22 mouse cellular contexts compared by ENCODE assay signal in genomic region chr17:79394799-79395198, GRCm38 (mm10). TPM values are rescaled to one million over a fixed set of nuclear protein-coding genes. Genes with fewer than 3 reads are reported as not detected.
A peak's percentile ranks its signal among the peaks of the same experiment; 100 is the strongest.
DNase-seq lines count a peak whose midpoint lies in the region; ATAC-seq lines count a peak whose summit lies in the region.
"Had no signal": no experiment of that assay in that cellular context is flagged by ENCODE, and none has a peak within 500 bp of the region (broad histone marks: within the 10 kb centered on the region; RNA-seq: fewer than 3 reads in every experiment).

No protein-coding gene starts in this region.

- H3K27me3 ChIP-seq in embryonic facial prominence, embryonic 11.5 days (ENCODE audit: control insufficient read depth, insufficient read depth, low read length): no peaks in the 10 kb centered on the region
- H3K27me3 ChIP-seq in embryonic facial prominence, embryonic 10.5 days (replicated peaks; ENCODE audit: low read depth, poor library complexity, severe bottlenecking): no peaks in the 10 kb centered on the region
- H3K27me3 ChIP-seq in lung, embryonic 15.5 days: no peaks in the 10 kb centered on the region
- H3K27me3 ChIP-seq in stomach, embryonic 14.5 days (ENCODE audit: control insufficient read depth, insufficient read depth, low read length): no peaks in the 10 kb centered on the region
- H3K27me3 ChIP-seq: heart, embryonic 15.5 days had no signal

- no peaks in the 10 kb centered on the region for H3K36me3 ChIP-seq in embryonic facial prominence, embryonic 11.5 days (replicated peaks; ENCODE audit: control insufficient read depth, insufficient read depth, low read depth, low read length)
- H3K36me3 ChIP-seq in embryonic facial prominence, embryonic 10.5 days (replicated peaks): no peaks in the 10 kb centered on the region
- no peaks in the 10 kb centered on the region for H3K36me3 ChIP-seq in lung, embryonic 15.5 days
- no peaks in the 10 kb centered on the region for H3K36me3 ChIP-seq in stomach, embryonic 14.5 days (ENCODE audit: control insufficient read depth, insufficient read depth, low read length)
- H3K36me3 ChIP-seq: G1E; heart, embryonic 15.5 days; hindbrain, embryonic 10.5 days had no signal

- no peak for ATAC-seq in embryonic facial prominence, embryonic 11.5 days (replicated peaks; ENCODE audit: insufficient number of reproducible peaks, low FRiP score, low TSS enrichment, low read depth)
- peak; percentile 82 for ATAC-seq in lung, embryonic 15.5 days (ENCODE audit: borderline replicate concordance, extremely low read depth, low FRiP score, low TSS enrichment)
- peak; percentile 58; the same call in 1 of the 2 replicates for ATAC-seq in stomach, embryonic 14.5 days (ENCODE audit: insufficient number of reproducible peaks, insufficient read depth, low FRiP score, low read depth)
- no peak for ATAC-seq in erythroblast, adult 5-6 weeks (replicated peaks; ENCODE audit: low FRiP score, poor library complexity, severe bottlenecking)
- ATAC-seq: CD4-positive, CD25-positive, alpha-beta regulatory T cell, adult 4 months; inflammation-experienced regulatory T-cells, adult 6 months; liver, postnatal 0 days had no signal

- H3K27ac ChIP-seq in embryonic facial prominence, embryonic 11.5 days (replicated peaks; ENCODE audit: low read depth, low read length): no peak overlapping the region
- H3K27ac ChIP-seq in embryonic facial prominence, embryonic 10.5 days (replicated peaks): no peak overlapping the region
- H3K27ac ChIP-seq in lung, embryonic 15.5 days: peak overlapping the region; percentile 54
- no peak overlapping the region; the same call in 1 of the 2 replicates for H3K27ac ChIP-seq in stomach, embryonic 14.5 days (ENCODE audit: low read length)
- H3K27ac ChIP-seq: heart, adult 2 months; heart, embryonic 15.5 days; hindbrain, embryonic 10.5 days had no signal

- H3K9ac ChIP-seq in embryonic facial prominence, embryonic 11.5 days (replicated peaks; ENCODE audit: low read length): no peak overlapping the region
- no peak overlapping the region for H3K9ac ChIP-seq in lung, embryonic 15.5 days
- H3K9ac ChIP-seq in stomach, embryonic 14.5 days (replicated peaks; ENCODE audit: low read depth, low read length): no peak overlapping the region
- H3K9ac ChIP-seq: heart, embryonic 15.5 days; liver, postnatal 0 days had no signal

- no peaks in the 10 kb centered on the region for H3K9me3 ChIP-seq in embryonic facial prominence, embryonic 11.5 days (replicated peaks; ENCODE audit: control insufficient read depth, low read length)
- H3K9me3 ChIP-seq in embryonic facial prominence, embryonic 10.5 days: no peaks in the 10 kb centered on the region
- no peaks in the 10 kb centered on the region for H3K9me3 ChIP-seq in lung, embryonic 15.5 days
- no peaks in the 10 kb centered on the region for H3K9me3 ChIP-seq in stomach, embryonic 14.5 days (ENCODE audit: control insufficient read depth, low read depth, low read length)
- H3K9me3 ChIP-seq: heart, embryonic 15.5 days; hindbrain, embryonic 10.5 days had no signal

- no peaks in the 10 kb centered on the region for H3K4me1 ChIP-seq in embryonic facial prominence, embryonic 11.5 days (ENCODE audit: control insufficient read depth, insufficient read depth, low read length)
- H3K4me1 ChIP-seq in embryonic facial prominence, embryonic 10.5 days: 0 out of 2 replicates have a peak, but pooled peaks cover 4% of the 10 kb centered on the region
- peaks cover 15% of the 10 kb centered on the region for H3K4me1 ChIP-seq in lung, embryonic 15.5 days
- 0 out of 2 replicates have a peak, but pooled peaks cover 6% of the 10 kb centered on the region for H3K4me1 ChIP-seq in stomach, embryonic 14.5 days (ENCODE audit: control insufficient read depth, insufficient read depth, low read length)
- H3K4me1 ChIP-seq: heart, embryonic 15.5 days; hindbrain, embryonic 10.5 days had no signal

- no peak overlapping the region for H3K4me2 ChIP-seq in embryonic facial prominence, embryonic 11.5 days (ENCODE audit: low read depth, low read length)
- H3K4me2 ChIP-seq in lung, embryonic 15.5 days: no peak overlapping the region
- H3K4me2 ChIP-seq in stomach, embryonic 14.5 days (replicated peaks; ENCODE audit: low read depth, low read length): no peak overlapping the region
- H3K4me2 ChIP-seq: heart, embryonic 15.5 days had no signal

- no peak overlapping the region for H3K4me3 ChIP-seq in embryonic facial prominence, embryonic 11.5 days (ENCODE audit: low read depth, low read length)
- no peak overlapping the region for H3K4me3 ChIP-seq in embryonic facial prominence, embryonic 10.5 days
- no peak overlapping the region for H3K4me3 ChIP-seq in lung, embryonic 15.5 days
- H3K4me3 ChIP-seq in stomach, embryonic 14.5 days (ENCODE audit: low read depth, low read length): no peak overlapping the region
- H3K4me3 ChIP-seq: heart, adult 2 months; heart, embryonic 15.5 days; hindbrain, embryonic 10.5 days had no signal

- 80% methylated on average over 5 of the region's 5 CpGs for WGBS in embryonic facial prominence, embryonic 11.5 days
- 85% methylated on average over 5 of the region's 5 CpGs for WGBS in embryonic facial prominence, embryonic 10.5 days
- 48% methylated on average over 5 of the region's 5 CpGs for WGBS in lung, embryonic 15.5 days
- 59% methylated on average over 5 of the region's 5 CpGs for WGBS in stomach, embryonic 14.5 days

- DNase-seq in embryonic facial prominence, embryonic 11.5 days (ENCODE audit: low spot score): peak; percentile 17
- no peak for DNase-seq in embryonic facial prominence, embryonic 10.5 days (ENCODE audit: low spot score)
- DNase-seq in right cerebral cortex, postnatal 10 days (ENCODE audit: low spot score in 2 of 2): peak; percentile 26 to 35
- no peak for DNase-seq in right cerebral cortex, postnatal 14 days
- DNase-seq in right cerebral cortex, postnatal 25 days: no peak
- DNase-seq: adrenal gland, postnatal 10 days; cerebellum, adult 8-10 months; heart, adult 2 months; kidney, adult 9 months; kidney, postnatal 4 days; liver; liver, postnatal 0 days; retina, postnatal 1 day; thymus, postnatal 25 days had no signal

RNA-seq across cellular contexts. Expression of gene Cdc42ep3, which starts 39.9 kb away (rescaled TPM):
- polyA plus RNA-seq in embryonic facial prominence, embryonic 11.5 days (2014; fragmentation: Nextera tagmentation; extraction: Ambion mirVana): 36.0 and 43.1 TPM in 2 replicates
- polyA plus RNA-seq in embryonic facial prominence, embryonic 10.5 days (2016; fragmentation: Nextera tagmentation; extraction: Ambion mirVana): 17.0 and 18.8 TPM in 2 replicates
- 73.0 and 81.0 TPM in 2 replicates for polyA plus RNA-seq in lung, embryonic 15.5 days (2015; fragmentation: Nextera tagmentation; extraction: Ambion mirVana)
- 75.5 and 85.0 TPM in 2 replicates for polyA plus RNA-seq in stomach, embryonic 14.5 days (2014; fragmentation: Nextera tagmentation; extraction: Ambion mirVana)
- 23.6 and 33.4 TPM in 2 replicates for total RNA-seq in erythroblast, adult 5-6 weeks (2015; ENCODE audit: low replicate concordance)
- 26.3 and 28.0 TPM in 2 replicates for total RNA-seq in erythroblast, adult 5-6 weeks (2017; ENCODE audit: low replicate concordance)
- polyA plus RNA-seq: G1E had no signal

Comparison
In these comparisons a context has a peak if more than half of its experiments do, and no peak if none do; other contexts are left out.
1. DNase-seq: peak in embryonic facial prominence, embryonic 11.5 days (single experiment) and right cerebral cortex, postnatal 10 days (2 of 2); none in embryonic facial prominence, embryonic 10.5 days (single experiment), right cerebral cortex, postnatal 14 days (single experiment) and right cerebral cortex, postnatal 25 days (single experiment).
2. ATAC-seq: peak in lung, embryonic 15.5 days (single experiment) and stomach, embryonic 14.5 days (single experiment); none in embryonic facial prominence, embryonic 11.5 days (single experiment) and erythroblast, adult 5-6 weeks (single experiment).